Mouse (Mus musculus) thymus, adult 18-20 months (tissue): ENCODE results near the gene Ttll9.

ENCODE experiments used
- DNase-seq, 2 experiments: peaks; one replicate each; pipeline ENCODE4 v3.0.0; 2022; ENCODE audit warnings: mixed read lengths in 2 of 2

The Ttll9 gene

DNA sequence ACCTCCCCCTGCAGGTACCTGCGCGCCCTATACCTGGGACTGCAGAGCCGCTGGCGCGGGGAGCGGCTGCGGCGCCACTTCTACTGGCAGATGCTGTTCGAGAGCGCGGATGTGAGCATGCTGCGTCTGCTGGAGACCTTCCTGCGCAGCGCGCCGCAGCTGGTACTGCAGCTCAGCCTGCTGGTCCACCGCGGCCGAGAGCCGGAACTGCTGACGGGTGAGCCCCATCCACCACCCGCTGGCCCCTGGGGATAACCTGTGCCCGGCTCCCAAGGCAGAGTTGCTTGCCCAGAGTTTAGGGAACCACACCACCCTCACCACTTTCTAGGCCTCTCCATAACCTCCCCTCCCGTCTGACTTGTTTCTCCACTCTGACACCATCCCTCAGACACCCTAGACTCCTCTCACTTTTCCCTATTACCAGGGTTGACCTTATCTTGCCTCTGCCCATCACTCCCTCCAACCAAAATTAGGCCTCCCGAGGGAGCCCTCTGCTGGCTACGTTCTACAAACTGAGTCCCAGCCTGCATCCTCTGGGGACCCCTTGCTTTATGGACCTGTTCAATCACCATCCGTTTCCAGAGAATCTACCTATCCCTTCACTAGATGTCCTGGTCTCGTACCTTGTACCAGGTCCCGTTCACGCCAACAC, 90.5 kb downstream of the Ttll9 start:
- peak in 1 of 2 experiments; percentile 11 for DNase-seq

DNA sequence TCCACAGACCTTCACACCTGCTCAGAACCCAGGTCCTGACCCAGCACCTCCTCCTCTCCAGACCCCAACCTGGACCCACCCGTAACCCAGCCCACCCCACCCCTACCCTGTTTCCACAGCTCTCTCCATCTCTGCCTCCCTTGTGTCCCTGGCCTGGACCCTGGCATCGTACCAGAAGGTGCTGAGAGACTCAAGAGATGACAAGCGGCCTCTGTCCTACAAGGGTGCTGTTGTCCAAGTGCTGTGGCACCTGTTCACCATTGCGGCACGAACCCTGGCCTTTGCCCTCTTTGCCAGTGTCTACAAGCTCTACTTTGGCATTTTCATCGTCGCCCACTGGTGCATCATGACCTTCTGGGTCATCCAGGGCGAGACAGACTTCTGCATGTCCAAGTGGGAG, 91.6 kb downstream of the Ttll9 start:
- DNase-seq: no peak

DNA sequence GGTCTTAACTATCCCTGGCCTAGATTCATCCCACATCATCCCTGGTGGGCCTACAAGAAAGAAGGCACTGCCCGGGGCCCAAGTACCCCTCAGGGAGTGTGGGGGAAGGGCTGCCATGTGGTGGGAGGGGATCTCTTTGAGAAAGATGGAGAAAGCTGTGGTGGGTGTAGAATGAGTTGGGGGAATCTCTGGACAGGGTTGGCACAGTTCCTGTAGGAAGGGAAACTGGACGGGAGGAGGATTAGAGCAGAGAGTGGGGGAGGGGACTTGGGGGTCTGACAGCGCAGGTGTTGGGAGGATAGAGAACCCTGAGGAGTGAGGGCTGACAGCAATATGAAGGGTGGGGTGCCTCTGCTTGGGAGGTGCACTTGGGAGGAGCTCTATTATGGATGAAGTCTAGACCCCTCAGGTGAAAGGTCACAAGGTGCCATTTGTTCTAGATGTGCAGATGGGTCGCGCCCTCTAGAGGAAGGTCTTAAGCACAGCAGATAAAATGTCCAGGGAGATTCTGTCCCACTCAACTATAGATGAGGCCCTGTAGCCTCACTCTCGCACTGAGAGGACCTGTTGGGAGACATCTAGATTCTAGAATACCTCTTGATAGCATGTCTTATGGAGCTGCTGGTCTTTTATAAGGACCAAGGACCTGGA, 93.1 kb downstream of the Ttll9 start:
- DNase-seq: no peak
